Mouse (Mus musculus) ES-Bruce4 (cell line): ENCODE measurements around the gene Hist1h2bn.

ENCODE experiments used
- CTCF ChIP-seq: IDR thresholded peaks from one replicate; pipeline ENCODE4 v1.8.1; 2011; ENCODE audit warnings: low read depth, low read length
- EP300 ChIP-seq: IDR thresholded peaks from 2 replicates; pipeline ENCODE4 v1.6.1; 2011; ENCODE audit warnings: low read depth, low read length; ENCODE audit not compliant: insufficient read depth

- TF ChIP-seq EP300, result no peak
- TF ChIP-seq CTCF, result no peak
These were observed 36.0 kb downstream of the Hist1h2bn start for GRCm38 (mm10) chr13:21789925-21790324.
